Mouse (Mus musculus): ENCODE data around the gene Exoc4. TPM values are rescaled to one million over a fixed set of nuclear protein-coding genes. Genes with fewer than 3 reads are reported as not detected.

The Exoc4 gene
- total RNA-seq, 1 experiment from 2014 or later, result 80.9 TPM

DNA sequence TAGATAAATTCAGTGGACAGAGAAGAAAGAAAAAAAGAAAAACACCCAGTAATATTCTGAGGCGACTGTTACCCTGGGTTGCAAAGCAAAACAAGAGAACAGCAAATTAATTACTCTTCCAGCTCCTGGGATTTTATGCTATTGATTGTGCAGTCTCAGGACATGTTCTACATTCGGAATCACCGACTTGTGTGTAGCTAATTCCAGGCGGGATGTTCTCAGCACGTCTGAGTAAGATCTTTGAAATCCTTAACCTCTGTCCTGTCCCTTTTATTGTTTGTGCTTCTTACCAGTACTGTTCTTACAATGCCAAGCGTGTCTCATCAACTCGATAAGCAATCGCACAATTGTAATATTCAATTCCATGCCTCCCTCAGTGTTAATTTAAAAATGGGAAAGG is 664.6 kb downstream of the Exoc4 start:
- no peak for ATAC-seq (replicated peaks in 1 of 2; ENCODE audit: insufficient read depth in 1 of 2, low FRiP score in 2 of 2, low TSS enrichment in 1 of 2, low read depth in 1 of 2, poor library complexity in 2 of 2, severe bottlenecking in 2 of 2)

DNA sequence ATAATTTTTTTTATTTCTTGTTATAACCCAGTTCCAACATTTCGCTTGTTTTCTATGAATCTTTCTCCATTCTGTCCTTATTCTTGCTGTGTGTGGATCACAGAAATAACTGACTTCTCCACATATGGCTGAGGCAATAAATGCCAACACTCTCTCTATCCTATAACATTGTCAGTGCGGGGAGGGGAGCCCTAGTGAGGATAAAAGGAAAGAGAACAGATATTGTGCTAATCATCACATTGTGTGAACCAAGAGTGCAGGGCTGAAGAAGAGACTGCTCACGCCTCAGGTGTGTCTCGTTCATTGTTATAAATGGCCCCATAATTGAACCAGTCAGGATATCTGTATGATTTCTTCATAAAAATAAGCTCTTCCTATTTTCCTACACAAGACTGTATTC is 665.1 kb downstream of the Exoc4 start:
- ATAC-seq (replicated peaks in 1 of 2; ENCODE audit: insufficient read depth in 1 of 2, low FRiP score in 2 of 2, low TSS enrichment in 1 of 2, low read depth in 1 of 2, poor library complexity in 2 of 2, severe bottlenecking in 2 of 2), result no peak

DNA sequence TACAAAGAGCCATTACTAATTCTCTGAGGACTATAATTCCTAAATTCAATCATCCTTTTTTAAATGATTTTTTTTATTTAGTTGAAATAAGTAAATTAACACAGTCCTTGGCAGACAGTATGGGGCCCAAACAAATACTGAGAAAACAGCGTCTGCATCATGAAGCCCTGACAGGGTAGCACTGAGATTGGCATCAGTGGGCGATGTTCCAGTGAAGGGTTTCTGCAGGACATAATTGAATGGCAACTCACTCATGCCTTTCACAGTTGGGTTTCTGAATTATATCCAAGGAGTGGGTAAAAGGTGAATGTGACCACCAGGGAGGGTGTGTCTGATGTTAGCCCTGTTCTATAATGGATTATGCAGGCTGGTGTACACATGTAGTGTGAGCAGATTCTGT is 674.7 kb downstream of the Exoc4 start:
- ATAC-seq (replicated peaks in 1 of 2; ENCODE audit: insufficient read depth in 1 of 2, low FRiP score in 2 of 2, low TSS enrichment in 1 of 2, low read depth in 1 of 2, poor library complexity in 2 of 2, severe bottlenecking in 2 of 2), result no peak

DNA sequence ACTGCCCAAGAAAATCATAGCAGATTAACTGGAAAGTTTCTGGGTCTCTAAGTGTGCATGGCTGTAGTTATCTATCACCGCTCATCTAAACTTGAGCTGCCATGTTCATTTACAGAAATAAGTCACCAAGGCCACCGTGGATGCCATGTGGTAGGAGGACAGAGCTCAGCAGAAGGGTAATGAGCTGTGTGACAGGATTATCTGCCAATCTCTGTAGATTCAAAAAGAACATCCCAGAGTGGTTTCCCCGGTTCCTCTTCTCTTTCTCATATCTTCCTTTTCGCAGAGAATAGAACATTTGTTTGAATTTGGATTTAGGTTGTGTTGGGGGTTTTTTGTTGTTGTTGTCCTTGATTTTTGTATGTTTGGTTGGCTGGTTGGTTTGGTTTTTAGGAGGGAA is 676.0 kb downstream of the Exoc4 start:
- no peak for ATAC-seq (replicated peaks in 1 of 2; ENCODE audit: insufficient read depth in 1 of 2, low FRiP score in 2 of 2, low TSS enrichment in 1 of 2, low read depth in 1 of 2, poor library complexity in 2 of 2, severe bottlenecking in 2 of 2)

DNA sequence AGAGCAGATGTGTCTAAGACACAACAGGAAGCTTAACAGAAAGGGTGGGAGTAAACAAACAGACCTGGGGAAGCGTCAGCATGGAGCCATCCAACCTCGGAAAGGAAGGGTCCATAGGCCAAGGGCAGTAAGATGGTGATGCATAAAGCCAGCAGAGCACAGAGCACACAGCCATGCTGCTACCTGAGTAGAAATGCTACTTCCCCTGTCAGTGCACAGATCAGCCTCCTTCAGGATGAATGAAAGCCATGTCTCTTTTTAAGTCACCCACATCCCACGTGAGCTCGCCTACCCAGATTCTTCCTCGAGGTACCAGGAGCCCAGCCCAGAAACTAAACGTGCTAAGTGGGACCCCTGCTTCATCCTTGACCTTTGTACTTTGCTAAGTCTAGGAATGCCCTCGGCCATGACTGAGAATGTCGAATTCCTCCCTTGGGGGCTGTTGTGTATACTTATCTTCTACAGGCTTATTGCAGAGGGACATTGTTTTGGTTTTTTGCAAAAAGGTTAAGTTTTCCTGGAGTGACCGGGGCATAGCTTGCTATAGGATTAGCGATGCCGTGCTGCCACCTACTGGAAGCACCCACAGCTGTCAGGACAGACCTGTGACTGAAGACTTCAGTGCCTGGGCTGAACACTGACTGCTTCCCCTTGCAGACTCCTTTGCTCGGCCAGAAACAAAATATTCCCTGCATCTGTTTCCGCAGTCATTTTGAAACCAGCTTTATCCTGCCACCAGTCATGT is 680.6 kb downstream of the Exoc4 start:
- ATAC-seq (replicated peaks in 1 of 2; ENCODE audit: insufficient read depth in 1 of 2, low FRiP score in 2 of 2, low TSS enrichment in 1 of 2, low read depth in 1 of 2, poor library complexity in 2 of 2, severe bottlenecking in 2 of 2), result peak; percentile 84 to 94

DNA sequence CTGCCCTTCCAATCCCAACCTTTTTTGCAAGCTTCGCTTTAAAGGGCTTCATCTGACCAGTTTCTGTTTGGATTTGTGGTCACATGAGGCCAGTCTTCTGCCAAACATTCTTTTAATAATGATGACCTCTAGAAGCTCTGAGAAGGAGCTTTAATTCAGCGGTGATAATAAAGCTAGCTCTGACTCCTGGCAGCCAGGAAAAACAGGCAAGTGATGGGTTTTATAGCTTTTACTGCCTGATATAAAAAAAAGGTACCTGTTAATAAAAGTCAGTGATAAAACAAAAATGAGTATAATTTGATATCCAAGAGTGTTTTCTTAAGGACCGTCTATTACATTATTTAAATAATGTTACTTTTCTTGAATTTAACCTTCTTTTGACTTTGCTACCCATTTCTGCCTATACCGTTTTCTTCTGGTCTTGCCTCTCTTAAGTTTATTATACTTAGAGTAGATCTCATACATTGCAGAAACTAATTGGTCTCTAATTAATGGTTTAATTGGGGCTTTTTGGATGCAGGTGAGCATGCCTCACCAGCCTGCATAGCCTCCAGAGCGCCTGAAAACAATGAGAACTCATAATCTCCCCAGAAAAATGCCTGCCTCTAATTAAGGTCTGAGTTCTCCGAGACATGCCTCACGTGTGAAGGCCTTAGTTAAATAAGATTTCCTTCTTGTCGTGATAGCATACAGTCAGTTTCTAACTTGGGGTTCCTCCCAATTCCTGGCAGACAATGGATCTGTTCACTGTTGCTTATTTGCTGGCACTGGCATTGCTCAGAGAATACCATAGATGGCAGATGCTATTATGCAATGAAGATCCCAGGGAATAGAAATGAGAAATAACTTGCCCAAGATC is 681.4 kb downstream of the Exoc4 start:
- no peak for ATAC-seq (replicated peaks in 1 of 2; ENCODE audit: insufficient read depth in 1 of 2, low FRiP score in 2 of 2, low TSS enrichment in 1 of 2, low read depth in 1 of 2, poor library complexity in 2 of 2, severe bottlenecking in 2 of 2)

DNA sequence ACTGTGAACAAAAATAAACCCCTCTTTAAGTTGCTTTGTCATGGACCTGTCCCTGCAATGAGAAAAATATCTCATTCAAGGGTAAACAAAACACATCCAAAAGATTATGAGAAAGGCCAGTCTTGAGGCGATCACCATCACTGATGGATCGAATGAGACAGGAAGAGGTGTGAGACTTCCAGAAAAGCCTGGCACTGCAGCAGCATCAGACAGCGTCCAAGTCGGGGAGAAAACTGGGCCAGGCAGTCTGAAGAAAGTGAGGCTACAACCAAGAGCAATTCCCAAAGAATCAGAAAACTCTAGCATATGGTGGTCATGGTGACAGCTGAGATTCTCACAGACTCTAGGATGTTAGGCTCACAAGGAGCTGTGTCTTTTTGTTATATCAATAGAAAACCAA is 689.0 kb downstream of the Exoc4 start:
- ATAC-seq (replicated peaks in 1 of 2; ENCODE audit: insufficient read depth in 1 of 2, low FRiP score in 2 of 2, low TSS enrichment in 1 of 2, low read depth in 1 of 2, poor library complexity in 2 of 2, severe bottlenecking in 2 of 2), result no peak

DNA sequence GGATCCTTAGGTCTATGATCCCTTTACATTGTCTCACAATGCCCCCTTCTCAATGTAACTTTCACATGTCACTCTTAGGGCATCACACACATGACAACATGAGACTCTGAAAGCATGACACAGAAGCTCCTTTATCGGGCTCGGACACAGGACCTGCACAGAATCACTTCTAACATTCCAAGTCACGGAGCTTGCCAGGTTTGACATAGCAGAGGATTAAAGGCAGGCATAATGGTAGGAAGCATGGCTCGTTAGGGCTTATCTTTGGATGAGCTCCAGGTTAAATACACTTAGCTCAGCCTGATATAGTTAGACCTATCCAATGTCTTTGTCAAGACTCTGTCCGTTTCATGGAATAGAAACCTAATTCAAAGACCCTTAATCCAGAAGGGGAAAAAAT is 690.3 kb downstream of the Exoc4 start:
- no peak for ATAC-seq (replicated peaks in 1 of 2; ENCODE audit: insufficient read depth in 1 of 2, low FRiP score in 2 of 2, low TSS enrichment in 1 of 2, low read depth in 1 of 2, poor library complexity in 2 of 2, severe bottlenecking in 2 of 2)

DNA sequence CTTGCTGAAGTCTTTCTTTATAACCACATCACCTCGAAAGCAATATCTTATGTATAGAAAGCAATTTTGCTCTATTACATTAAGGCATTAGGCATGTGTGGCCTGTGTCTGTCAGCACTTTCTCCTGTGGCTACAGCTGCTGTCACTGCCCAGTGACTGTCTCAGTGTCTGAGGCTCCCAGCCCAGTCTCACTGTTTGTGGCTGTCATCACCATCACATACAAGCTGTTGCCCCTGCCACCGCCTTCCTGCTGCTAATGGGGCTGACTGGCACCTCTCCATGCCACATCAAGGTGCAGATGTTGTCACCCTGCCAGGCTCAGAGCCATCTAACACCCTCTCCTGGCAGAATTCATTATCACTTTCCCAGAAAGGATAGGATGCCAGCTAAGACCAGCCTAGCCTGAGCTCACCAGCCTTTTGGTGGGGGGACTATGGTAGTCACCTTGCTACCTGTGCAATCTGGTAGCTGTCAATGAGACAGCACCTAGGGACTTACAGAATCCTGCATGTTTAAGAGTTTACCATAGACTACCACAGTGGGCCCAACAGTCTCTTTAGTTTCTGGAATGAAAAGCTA is 698.1 kb downstream of the Exoc4 start:
- ATAC-seq (replicated peaks in 1 of 2; ENCODE audit: insufficient read depth in 1 of 2, low FRiP score in 2 of 2, low TSS enrichment in 1 of 2, low read depth in 1 of 2, poor library complexity in 2 of 2, severe bottlenecking in 2 of 2), result no peak

DNA sequence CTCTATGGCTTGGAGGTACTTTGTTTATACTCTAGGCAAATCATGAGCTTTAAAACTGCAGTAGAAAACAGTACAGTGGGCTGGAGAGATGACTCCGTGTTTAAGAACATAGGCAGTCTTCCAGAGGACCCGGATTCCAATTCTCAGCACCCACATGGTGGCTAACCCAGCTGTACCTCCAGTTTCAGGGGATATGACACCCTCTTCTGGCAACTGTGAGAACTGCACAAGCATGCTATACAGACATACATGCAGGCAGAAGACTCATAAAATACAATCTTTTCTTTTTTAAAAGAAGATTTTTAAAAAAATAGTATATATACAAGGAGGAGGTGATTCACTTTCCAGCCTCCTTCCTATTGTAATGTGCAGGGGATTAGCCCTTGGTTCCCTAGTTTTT is 701.2 kb downstream of the Exoc4 start:
- ATAC-seq (replicated peaks in 1 of 2; ENCODE audit: insufficient read depth in 1 of 2, low FRiP score in 2 of 2, low TSS enrichment in 1 of 2, low read depth in 1 of 2, poor library complexity in 2 of 2, severe bottlenecking in 2 of 2), result no peak

DNA sequence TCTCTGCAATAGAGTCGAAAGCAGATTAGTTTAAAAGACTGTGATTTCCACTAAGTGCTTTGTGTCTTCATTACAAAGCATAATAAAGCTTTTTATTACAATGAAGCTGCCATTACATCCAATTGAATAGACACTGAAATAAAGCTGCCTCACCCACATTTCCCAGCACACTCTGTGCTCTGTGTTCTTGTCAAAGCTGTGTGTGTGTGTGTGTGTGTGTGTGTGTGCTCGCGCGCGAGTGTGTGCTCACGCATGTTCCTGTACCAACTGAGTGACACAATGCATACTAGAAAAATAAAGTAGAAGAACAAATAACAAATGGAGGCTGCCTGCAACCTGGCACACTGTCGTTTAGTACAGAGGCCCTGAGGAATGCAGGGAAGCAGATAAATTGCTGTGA is 706.6 kb downstream of the Exoc4 start:
- ATAC-seq (replicated peaks in 1 of 2; ENCODE audit: insufficient read depth in 1 of 2, low FRiP score in 2 of 2, low TSS enrichment in 1 of 2, low read depth in 1 of 2, poor library complexity in 2 of 2, severe bottlenecking in 2 of 2), result no peak

DNA sequence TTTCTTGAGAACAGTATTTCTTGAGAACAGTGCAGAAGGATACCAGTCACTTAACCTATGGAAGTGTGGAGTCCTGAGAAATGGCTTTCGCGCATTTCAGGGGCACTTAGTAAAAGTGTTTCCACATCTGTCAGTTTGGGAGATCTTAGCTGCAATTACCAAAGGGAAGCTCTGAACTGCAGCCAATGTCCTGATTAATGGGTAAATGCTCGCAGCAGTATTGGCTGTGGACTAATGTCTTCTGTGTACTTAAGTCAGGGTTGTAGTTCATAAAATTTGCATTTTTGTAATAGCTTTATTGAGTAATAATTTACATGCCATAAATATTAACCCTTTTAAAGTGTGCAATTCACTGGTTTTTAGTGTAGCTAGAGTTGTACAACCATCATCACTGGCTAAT is 709.4 kb downstream of the Exoc4 start:
- no peak for ATAC-seq (replicated peaks in 1 of 2; ENCODE audit: insufficient read depth in 1 of 2, low FRiP score in 2 of 2, low TSS enrichment in 1 of 2, low read depth in 1 of 2, poor library complexity in 2 of 2, severe bottlenecking in 2 of 2)

DNA sequence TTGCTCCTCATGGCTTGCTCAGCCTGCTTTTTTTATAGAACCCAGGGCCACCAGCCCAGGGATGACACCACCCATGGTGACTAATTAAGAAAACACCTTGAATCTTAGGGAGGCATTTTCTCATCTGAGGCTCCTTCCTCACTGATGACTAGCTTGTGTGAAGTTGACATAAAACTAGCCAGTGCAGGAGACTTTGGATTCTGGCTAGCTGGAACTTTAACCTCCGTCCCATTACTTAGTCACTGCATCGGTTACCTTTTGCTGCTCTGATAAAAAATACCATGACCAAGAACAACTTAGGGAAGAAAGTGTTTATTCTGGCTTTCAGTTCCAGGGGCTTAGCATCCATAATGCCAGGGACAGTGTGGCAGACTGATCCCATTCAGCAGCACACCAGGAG is 711.9 kb downstream of the Exoc4 start:
- no peak for ATAC-seq (replicated peaks in 1 of 2; ENCODE audit: insufficient read depth in 1 of 2, low FRiP score in 2 of 2, low TSS enrichment in 1 of 2, low read depth in 1 of 2, poor library complexity in 2 of 2, severe bottlenecking in 2 of 2)

DNA sequence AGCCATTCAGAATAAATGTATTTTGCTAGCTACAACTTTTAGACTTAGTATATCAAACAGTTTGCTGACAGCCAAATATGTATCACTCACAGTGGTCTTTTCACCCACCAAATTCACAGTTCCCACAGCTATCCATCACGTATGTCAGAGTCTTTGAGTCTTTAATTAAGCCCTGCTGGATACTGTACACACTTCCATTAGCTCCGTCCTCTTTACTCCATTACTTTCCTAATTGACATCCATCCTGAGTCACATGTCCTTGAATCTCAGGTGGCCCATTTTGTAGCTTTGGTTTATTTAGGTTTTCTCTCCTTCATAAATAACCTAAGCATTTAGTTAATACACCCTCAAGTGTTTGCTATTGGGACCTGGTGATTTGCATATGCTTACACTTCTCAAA is 714.2 kb downstream of the Exoc4 start:
- ATAC-seq (replicated peaks in 1 of 2; ENCODE audit: insufficient read depth in 1 of 2, low FRiP score in 2 of 2, low TSS enrichment in 1 of 2, low read depth in 1 of 2, poor library complexity in 2 of 2, severe bottlenecking in 2 of 2), result no peak

DNA sequence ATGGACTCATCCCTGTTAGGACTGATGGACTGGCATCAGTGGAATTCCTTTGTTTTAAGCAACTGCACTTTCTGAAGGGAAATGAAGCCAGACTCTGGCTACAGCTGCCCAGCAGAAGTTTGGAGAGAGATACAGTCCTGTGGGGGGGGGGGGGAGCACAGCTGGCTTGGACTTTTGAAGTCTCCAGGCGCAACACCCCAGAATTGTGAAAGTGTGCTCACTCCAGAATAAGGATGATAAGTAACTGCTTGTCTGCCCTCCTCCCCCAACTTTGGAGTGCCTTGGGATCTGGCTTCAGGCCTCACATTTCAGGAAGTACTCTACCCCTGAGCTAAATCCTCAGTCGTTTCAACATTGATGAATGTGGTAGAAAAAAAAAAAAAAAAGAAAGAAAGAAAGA is 716.7 kb downstream of the Exoc4 start:
- no peak for ATAC-seq (replicated peaks in 1 of 2; ENCODE audit: insufficient read depth in 1 of 2, low FRiP score in 2 of 2, low TSS enrichment in 1 of 2, low read depth in 1 of 2, poor library complexity in 2 of 2, severe bottlenecking in 2 of 2)

DNA sequence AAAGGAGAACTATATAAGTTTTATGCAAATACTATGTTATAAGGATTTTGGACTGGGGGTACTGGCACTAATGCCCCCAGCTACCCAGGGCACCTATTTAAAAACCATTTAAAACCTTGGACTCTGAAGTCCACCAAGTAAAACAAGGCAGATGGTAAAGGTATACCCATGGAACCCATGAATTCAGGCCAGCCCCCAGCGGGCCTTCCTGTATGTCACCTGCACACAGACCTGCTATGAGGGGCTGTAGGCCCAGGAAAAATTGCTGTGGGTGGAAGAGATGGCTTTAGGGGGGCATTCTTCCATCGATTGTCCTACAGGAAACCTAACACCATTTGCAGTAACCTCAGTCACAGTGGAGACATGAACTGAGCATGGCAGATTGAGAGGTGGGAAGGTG is 719.9 kb downstream of the Exoc4 start:
- ATAC-seq (replicated peaks in 1 of 2; ENCODE audit: insufficient read depth in 1 of 2, low FRiP score in 2 of 2, low TSS enrichment in 1 of 2, low read depth in 1 of 2, poor library complexity in 2 of 2, severe bottlenecking in 2 of 2), result no peak

DNA sequence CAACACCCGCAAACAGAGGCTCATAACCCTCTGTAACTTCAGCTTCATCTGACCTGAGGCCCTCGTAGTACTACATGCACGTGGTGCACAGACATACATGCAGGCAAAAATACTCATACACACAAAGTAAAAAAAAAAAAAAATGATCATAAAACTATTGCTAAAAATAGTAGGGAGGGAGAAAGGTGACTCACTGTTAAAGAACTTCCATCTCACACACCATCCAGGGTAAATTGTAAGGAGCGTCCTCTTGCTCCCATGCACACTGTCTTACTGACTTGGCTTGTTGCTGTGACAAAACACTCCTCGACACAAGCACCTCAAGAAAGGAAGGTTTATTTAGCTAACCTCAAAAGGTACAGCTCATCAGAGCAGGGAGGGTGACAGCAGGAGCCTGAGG is 723.9 kb downstream of the Exoc4 start:
- no peak for ATAC-seq (replicated peaks in 1 of 2; ENCODE audit: insufficient read depth in 1 of 2, low FRiP score in 2 of 2, low TSS enrichment in 1 of 2, low read depth in 1 of 2, poor library complexity in 2 of 2, severe bottlenecking in 2 of 2)

DNA sequence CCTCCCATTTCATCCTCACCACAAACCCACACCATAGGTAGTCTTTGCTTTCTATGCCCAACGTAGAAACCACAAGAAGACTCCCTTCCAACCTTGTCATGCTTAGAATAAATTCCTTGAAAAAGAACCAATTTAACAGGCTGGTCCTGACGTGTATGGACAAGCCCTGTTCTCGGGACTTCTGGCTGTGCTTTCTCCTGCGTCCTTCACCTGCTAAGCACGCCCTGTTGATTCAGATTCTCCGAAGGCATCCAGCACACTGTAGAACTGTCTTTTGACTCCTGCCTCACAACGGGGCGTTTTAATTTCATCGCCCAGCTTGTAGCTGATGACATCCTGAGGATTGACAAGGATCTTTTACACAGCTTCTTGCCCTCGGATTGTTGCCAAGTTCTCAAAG is 727.7 kb downstream of the Exoc4 start:
- no peak for ATAC-seq (replicated peaks in 1 of 2; ENCODE audit: insufficient read depth in 1 of 2, low FRiP score in 2 of 2, low TSS enrichment in 1 of 2, low read depth in 1 of 2, poor library complexity in 2 of 2, severe bottlenecking in 2 of 2)

Data from hematopoietic stem cell, adult 5-6 weeks (primary cell).